Mouse (Mus musculus) embryonic facial prominence, embryonic 10.5 days (tissue): ENCODE measurements at regions not wholly inside any gene's neighbourhood (a gene's known extent, or its start where the extent isn't known, plus 50 kb on each side); places are given as distances from the start of the nearest gene placed in this dataset. TPM values are rescaled to one million over a fixed set of nuclear protein-coding genes. Genes with fewer than 3 reads are reported as not detected.

Experiments
- DNase-seq: peaks from one replicate; pipeline ENCODE4 v3.0.0-alpha.2; 2017; ENCODE audit warnings: low spot score
- H3K27ac ChIP-seq: fragments of 300-500 bp; sonication (generic); replicated peaks from 2 replicates; pipeline ENCODE4 v1.5.1; 2016; ENCODE audit warnings: mild to moderate bottlenecking
- H3K27me3 ChIP-seq: fragments of 300-500 bp; sonication (generic); replicated peaks from 2 replicates; pipeline ENCODE4 v1.6.1; 2016; ENCODE audit warnings: low read depth, mild to moderate bottlenecking; ENCODE audit not compliant: poor library complexity, severe bottlenecking
- H3K36me3 ChIP-seq: fragments of 300-500 bp; sonication (generic); replicated peaks from 2 replicates; pipeline ENCODE4 v1.6.1; 2016; ENCODE audit warnings: mild to moderate bottlenecking, moderate library complexity
- H3K4me1 ChIP-seq: fragments of 300-500 bp; sonication (generic); 2 replicates; pipeline ENCODE4 v1.6.1; 2016
- H3K4me3 ChIP-seq: fragments of 300-500 bp; sonication (generic); 2 replicates; pipeline ENCODE4 v1.5.1; 2016; ENCODE audit warnings: mild to moderate bottlenecking, moderate library complexity
- H3K9me3 ChIP-seq: fragments of 300-500 bp; sonication (generic); 2 replicates; pipeline ENCODE4 v1.6.1; 2016; ENCODE audit warnings: mild to moderate bottlenecking
- WGBS: fragments of 180-500 bp; shearing (Covaris S2); methylation state at CpG from one replicate; pipeline ENCODE4 v1.1.7; 2016; 5-methylcytosine and 5-hydroxymethylcytosine counted together
- microRNA-seq: library from miRNA; unstranded; fragments of <30 nt; microRNA quantifications from one replicate; pipeline ENCODE4, GENCODE M21; 2017

DNA sequence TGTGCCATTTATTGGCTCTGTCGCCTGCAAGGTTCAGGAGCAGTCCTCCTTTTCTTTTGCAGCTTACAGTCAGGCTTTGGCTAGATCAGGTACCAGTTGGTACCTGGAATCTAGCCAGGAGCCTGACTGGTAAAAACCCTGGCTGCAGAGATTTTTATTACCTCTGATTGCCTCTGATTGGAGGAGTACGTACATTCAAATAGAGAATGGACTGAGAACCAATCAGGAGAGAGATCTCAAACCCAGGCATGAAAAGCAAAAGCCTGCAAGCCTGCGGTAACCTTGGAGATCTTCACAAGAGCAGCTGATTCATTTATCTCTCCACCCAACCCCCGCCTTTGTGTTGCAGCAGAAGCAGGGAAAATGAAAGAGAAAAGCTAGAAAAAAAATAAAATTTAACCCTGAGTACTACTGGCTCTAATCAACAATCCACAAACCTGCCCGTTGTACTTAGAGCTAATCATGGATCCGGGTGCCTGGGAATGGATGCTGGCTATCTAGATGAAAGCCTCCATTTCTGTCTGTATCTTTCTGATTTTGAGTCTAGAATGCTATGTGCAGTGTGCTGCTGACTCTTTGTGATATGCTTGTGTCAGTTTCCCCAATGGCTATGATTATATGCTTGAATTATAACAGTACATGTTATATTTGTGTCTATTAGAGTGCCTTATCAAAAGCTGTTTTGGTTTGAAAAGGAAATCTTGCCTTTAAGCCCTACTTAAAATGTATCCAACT, 406.2 kb upstream of the Ndn start:
- no peak overlapping the region for H3K27ac ChIP-seq
- no peak overlapping the region for H3K4me3 ChIP-seq
- peaks cover 17% of the 10 kb centered on the region for H3K9me3 ChIP-seq
- no peaks in the 10 kb centered on the region for H3K27me3 ChIP-seq
- WGBS: 64% methylated on average over 6 of the region's 6 CpGs
- H3K36me3 ChIP-seq: no peaks in the 10 kb centered on the region
- no peaks in the 10 kb centered on the region for H3K4me1 ChIP-seq
- DNase-seq: peak; percentile 13

DNA sequence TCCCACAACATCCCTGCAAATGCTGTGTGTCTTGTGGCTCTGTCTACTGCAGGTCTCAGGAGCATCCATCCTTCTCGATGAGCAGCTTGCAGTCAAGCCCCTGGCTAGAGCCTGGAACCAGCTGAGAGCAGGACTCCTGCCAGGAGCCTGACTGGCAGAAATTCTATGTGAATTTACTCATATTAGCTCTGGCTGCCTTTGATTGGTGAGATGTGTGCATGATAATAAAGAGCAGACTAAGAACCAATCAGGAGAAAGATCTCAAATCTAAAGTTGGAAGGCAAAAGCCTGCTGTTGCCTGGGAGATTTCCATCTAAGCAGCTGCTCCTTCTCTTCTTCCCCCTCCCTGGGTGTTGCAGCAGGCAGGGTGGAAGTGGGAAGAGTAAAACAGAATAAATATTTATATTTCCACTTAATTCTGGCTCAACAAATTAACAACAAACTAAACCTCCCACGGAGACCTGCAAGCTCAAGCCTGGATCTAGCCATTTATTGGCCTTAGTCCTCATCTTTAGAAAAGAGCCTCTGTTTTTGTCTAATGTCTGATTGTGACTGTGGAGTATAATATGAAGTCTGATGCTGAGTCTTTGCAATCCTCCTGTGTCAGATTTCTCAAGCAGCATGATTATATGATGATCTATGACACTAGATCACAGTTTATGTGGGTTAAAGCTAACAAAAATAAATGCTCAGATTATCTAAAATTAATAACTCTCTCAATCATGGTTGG, 364.0 kb upstream of the Ndn start:
- Histone ChIP-seq H3K4me3 (no peak overlapping the region), H3K27ac (no peak overlapping the region), H3K27me3 (no peaks in the 10 kb centered on the region), H3K36me3 (no peaks in the 10 kb centered on the region), H3K9me3 (no peaks in the 10 kb centered on the region), H3K4me1 (no peaks in the 10 kb centered on the region)
- no peak for DNase-seq
- WGBS: 56% methylated on average over 2 of the region's 2 CpGs

DNA sequence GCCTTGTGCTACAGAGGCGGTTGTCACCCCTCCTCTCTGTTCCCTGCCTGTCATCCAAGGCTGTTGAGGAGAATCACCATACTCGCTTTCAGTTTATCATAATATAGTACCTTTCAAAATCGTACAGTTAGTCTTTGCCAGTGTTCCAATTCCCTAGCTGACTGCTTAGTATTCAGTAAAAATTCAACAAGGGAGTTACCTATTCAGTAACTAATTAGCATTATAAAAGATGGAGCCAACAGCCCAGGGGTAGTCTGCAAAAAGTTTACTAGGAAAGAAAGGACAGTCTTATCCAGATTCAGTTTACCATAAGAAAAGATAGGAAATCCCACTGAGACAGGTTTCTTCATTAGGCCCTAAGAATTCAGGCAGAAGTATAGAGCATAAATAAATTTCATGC, 319.7 kb upstream of the Ndn start:
- DNase-seq: no peak
- Histone ChIP-seq H3K4me3 (no peak overlapping the region), H3K4me1 (no peaks in the 10 kb centered on the region), H3K27ac (no peak overlapping the region), H3K9me3 (peaks cover 12% of the 10 kb centered on the region), H3K27me3 (no peaks in the 10 kb centered on the region), H3K36me3 (no peaks in the 10 kb centered on the region)
- WGBS: 83% methylated on average over 3 of the region's 3 CpGs

DNA sequence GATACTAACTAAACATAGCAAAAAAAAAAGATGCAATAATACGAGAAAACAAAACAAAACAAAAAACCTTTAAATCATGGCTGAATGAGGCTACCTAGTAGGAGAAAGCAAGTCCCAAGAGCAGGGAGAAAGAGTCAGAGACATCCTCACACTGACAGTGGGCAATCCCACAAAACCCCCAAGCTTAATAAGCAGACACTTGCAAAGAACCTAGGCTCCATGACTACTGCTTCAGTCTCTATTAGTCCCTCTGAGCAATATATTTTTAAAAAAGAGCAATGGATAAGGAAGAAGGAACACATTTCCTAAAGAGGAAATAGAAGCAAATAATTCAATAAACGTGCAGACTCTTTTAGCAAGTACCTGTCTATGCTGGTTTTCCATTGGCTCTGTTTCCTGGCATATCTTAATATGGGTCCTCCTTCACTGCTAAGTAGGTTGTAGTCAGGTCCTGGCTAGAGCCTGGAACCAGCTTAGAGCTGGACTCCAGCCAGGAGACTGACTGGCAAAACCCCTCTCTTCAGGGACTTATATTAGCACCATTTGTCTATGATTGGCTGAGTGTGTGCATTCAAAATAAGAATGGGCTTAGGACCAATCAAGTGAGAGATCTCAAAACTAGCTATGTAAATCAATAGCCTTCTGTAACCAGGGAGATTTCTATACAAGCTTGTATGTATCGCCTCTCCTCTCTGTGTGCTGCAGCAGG, 300.5 kb upstream of the Ndn start:
- H3K27ac ChIP-seq: no peak overlapping the region
- H3K27me3 ChIP-seq: no peaks in the 10 kb centered on the region
- no peaks in the 10 kb centered on the region for H3K4me1 ChIP-seq
- no peaks in the 10 kb centered on the region for H3K36me3 ChIP-seq
- no peak for DNase-seq
- no peak overlapping the region for H3K4me3 ChIP-seq
- 68% methylated on average over 3 of the region's 3 CpGs for WGBS
- H3K9me3 ChIP-seq: no peaks in the 10 kb centered on the region; the same call in 1 of the 2 replicates

DNA sequence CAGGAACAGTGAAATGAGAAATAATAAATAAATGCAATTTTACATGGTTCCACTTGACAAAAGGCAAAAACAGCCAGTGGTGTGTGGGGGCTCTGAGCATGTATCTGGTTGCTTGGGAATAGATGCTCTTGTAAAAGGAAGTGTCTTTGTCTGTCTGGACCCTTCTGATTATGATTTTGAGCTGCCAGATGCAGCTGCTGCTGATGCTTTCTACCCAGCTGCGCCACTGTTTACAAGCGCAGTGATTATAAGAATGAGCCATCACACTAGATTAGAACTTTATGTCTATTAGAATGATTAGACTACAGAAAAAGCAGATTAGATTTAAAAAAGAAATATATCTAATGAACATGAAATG, 299.9 kb upstream of the Ndn start:
- no peak for DNase-seq
- H3K27ac ChIP-seq: no peak overlapping the region
- H3K9me3 ChIP-seq: no peaks in the 10 kb centered on the region; the same call in 1 of the 2 replicates
- no peaks in the 10 kb centered on the region for H3K4me1 ChIP-seq
- 86% methylated on average over 2 of the region's 2 CpGs for WGBS
- no peaks in the 10 kb centered on the region for H3K36me3 ChIP-seq
- no peak overlapping the region for H3K4me3 ChIP-seq
- no peaks in the 10 kb centered on the region for H3K27me3 ChIP-seq

DNA sequence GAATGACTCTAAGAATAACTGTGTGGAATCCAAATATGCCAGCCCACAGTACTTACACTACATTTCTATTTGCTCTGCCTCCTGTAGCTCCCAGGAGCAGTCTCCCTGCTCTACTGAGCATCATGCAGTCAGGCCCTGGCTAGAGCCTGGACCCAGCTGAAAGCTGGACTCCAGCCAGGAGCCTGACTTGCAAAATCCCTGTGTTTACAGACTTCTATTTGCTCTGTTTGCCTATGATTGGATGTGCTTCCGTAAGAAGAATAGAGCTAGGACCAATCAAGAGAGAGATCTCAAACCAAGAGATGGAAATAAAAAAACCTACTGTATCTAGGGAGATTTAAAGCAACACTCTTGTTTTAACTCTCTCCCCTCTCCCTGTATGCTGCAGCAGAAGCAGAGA, 267.8 kb upstream of the Ndn start:
- no peak for DNase-seq
- H3K27me3 ChIP-seq: no peaks in the 10 kb centered on the region
- 82% methylated on average over 1 of the region's 1 CpGs for WGBS
- H3K9me3 ChIP-seq: peaks cover 11% of the 10 kb centered on the region; the same call in 1 of the 2 replicates
- H3K4me3 ChIP-seq: no peak overlapping the region
- no peak overlapping the region for H3K27ac ChIP-seq
- H3K4me1 ChIP-seq: no peaks in the 10 kb centered on the region
- H3K36me3 ChIP-seq: no peaks in the 10 kb centered on the region

DNA sequence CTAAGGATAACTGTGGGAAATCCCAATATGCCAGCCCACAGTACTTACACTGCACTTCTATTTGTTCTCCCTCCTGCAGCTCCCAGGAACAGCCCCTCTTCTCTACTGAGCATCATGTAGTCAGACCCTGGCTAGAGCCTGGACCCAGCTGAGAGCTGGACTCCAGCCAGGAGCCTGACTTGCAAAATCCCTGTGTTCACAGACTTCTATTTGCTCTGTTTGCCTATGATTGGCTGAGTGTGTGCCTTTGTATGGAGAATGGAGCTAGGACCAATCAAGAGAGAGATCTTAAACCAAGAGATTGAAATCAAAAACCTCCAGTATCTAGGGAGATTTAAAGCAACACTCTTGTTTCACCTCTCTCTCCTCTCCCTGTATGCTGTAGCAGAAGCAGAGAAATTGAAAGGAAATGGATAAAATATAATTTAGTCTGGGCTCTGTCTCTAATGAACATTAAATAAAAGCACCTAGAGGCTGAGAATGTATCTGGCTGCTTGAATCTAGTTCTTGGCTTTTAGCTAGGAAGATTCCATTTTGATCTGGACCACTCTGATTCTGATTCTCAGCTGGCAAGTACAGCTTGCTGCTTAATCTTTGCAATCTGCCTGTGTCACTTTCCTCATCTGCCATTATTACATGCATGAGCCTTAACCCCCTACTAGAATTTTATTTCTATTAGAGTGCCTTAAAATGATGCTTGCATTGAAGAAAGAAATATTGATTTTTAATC, 261.1 kb upstream of the Ndn start:
- no peak overlapping the region for H3K27ac ChIP-seq
- H3K4me1 ChIP-seq: no peaks in the 10 kb centered on the region
- no peak overlapping the region for H3K4me3 ChIP-seq
- H3K36me3 ChIP-seq: no peaks in the 10 kb centered on the region
- no peaks in the 10 kb centered on the region for H3K9me3 ChIP-seq
- no peak for DNase-seq
- no peaks in the 10 kb centered on the region for H3K27me3 ChIP-seq

Small RNA genes in the stretch of these regions (microRNA-seq; reads per million reads assigned to microRNA genes)
- not detected for gene Gm24923
- gene Mir344-2: not detected
- 1.2 reads per million for gene Mir344f
- gene Mir344g: not detected
- gene Mir344i: not detected
